Mouse (Mus musculus): ENCODE results near the gene Ckap5.

DNA sequence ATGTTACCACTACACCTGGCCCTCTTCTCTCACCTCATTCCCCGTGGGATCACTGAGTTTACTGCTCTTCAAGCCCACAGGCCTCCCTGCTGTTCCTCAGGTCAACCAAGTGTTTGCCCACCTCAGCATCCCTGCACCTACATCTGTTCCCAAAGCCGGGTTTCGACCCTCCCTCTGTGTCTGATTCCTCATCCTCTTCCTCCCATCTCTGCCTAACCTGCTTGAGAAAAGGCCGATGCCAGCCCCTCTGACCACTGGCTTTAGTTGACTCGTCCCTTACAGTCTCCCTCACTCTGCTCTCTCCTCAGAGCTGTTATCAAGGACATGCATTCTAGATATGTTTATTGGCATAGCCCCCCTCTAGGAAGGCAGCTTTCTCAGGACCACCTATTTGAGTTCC is 100.9 kb downstream of the Ckap5 start:
- TF ChIP-seq CTCF (IDR thresholded peaks at IDR 0.05; ENCODE audit: control insufficient read depth, insufficient read depth, insufficient read length) (no peak), MAX (IDR thresholded peaks at IDR 0.05) (no peak), MYOG (IDR thresholded peaks at IDR 0.05; ENCODE audit: control insufficient read depth, extremely low read depth, insufficient read length) (no peak)
